Mouse (Mus musculus) intestine, postnatal 0 days (tissue): ENCODE measurements around the gene Tob1. TPM values are rescaled to one million over a fixed set of nuclear protein-coding genes. Genes with fewer than 3 reads are reported as not detected.

ENCODE experiments used
- ATAC-seq: fragments of 200-750 bp; cut with Nextera tagmentation; 2 replicates; pipeline ENCODE4 v1.8.0; 2017; ENCODE audit warnings: mild to moderate bottlenecking, moderate TSS enrichment, moderate library complexity
- H3K27ac ChIP-seq: fragments of 300-500 bp; sonication (generic); 2 replicates; pipeline ENCODE4 v1.5.1; 2014; ENCODE audit warnings: mild to moderate bottlenecking, low read depth, low read length, moderate library complexity
- H3K27me3 ChIP-seq: fragments of 300-500 bp; sonication (generic); replicated peaks from 2 replicates; pipeline ENCODE4 v1.6.1; 2014; ENCODE audit warnings: low read length, mixed read lengths; ENCODE audit not compliant: control insufficient read depth, insufficient read depth
- H3K36me3 ChIP-seq: fragments of 300-500 bp; sonication (generic); 2 replicates; pipeline ENCODE4 v1.6.1; 2014; ENCODE audit warnings: mild to moderate bottlenecking, moderate library complexity; ENCODE audit not compliant: control insufficient read depth, insufficient read depth
- H3K4me1 ChIP-seq: fragments of 300-500 bp; sonication (generic); replicated peaks from 2 replicates; pipeline ENCODE4 v1.6.1; 2014; ENCODE audit warnings: antibody characterized with exemption, low read length, mixed read lengths; ENCODE audit not compliant: control insufficient read depth, insufficient read depth
- H3K4me2 ChIP-seq: fragments of 300-500 bp; sonication (generic); replicated peaks from 2 replicates; pipeline ENCODE4 v1.6.1; 2014; ENCODE audit warnings: low read depth, mild to moderate bottlenecking, moderate library complexity
- H3K4me3 ChIP-seq: fragments of 300-500 bp; sonication (generic); 2 replicates; pipeline ENCODE4 v1.5.1; 2014; ENCODE audit warnings: low read depth, low read length
- H3K9ac ChIP-seq: fragments of 300-500 bp; sonication (generic); 2 replicates; pipeline ENCODE4 v1.6.1; 2014; ENCODE audit warnings: mild to moderate bottlenecking, low read depth, low read length
- H3K9me3 ChIP-seq: fragments of 300-500 bp; sonication (generic); 2 replicates; pipeline ENCODE4 v1.6.1; 2016; ENCODE audit warnings: mixed run types; ENCODE audit not compliant: control insufficient read depth
- CTCF ChIP-seq: sonication (generic); IDR thresholded peaks from 2 replicates; pipeline ENCODE4 v1.5.1; 2016; ENCODE audit warnings: low read depth, mild to moderate bottlenecking, control low read depth, antibody characterized with exemption, moderate library complexity
- WGBS: fragments of 180-500 bp; shearing (Covaris S2); extraction: QIAGEN DNeasy Blood & Tissue Kit; methylation state at CpG from one replicate; pipeline ENCODE4 v1.1.7; 2014; 5-methylcytosine and 5-hydroxymethylcytosine counted together
- polyA plus RNA-seq: library from polyadenylated mRNA; unstranded; fragments of >200 nt; fragmentation: Nextera tagmentation; extraction: Ambion mirVana; gene quantifications from 2 replicates; pipeline ENCODE4 v1.2.1, GENCODE M21; 2015

Gene Tob1
- polyA plus RNA-seq, 1 experiment from 2014 or later: 69.4 TPM

GRCm38 (mm10) chr11:94230244-94230643 lies 19.0 kb downstream of the Tob1 start:
- Histone ChIP-seq H3K27ac (no peak overlapping the region), H3K9ac (no peak overlapping the region), H3K27me3 (no peaks in the 10 kb centered on the region), H3K4me1 (no peaks in the 10 kb centered on the region), H3K36me3 (no peaks in the 10 kb centered on the region), H3K9me3 (no peaks in the 10 kb centered on the region), H3K4me2 (no peak overlapping the region), H3K4me3 (no peak overlapping the region)
- 51% methylated on average over 8 of the region's 8 CpGs for WGBS
- TF ChIP-seq CTCF: no peak
- ATAC-seq: no peak

DNA sequence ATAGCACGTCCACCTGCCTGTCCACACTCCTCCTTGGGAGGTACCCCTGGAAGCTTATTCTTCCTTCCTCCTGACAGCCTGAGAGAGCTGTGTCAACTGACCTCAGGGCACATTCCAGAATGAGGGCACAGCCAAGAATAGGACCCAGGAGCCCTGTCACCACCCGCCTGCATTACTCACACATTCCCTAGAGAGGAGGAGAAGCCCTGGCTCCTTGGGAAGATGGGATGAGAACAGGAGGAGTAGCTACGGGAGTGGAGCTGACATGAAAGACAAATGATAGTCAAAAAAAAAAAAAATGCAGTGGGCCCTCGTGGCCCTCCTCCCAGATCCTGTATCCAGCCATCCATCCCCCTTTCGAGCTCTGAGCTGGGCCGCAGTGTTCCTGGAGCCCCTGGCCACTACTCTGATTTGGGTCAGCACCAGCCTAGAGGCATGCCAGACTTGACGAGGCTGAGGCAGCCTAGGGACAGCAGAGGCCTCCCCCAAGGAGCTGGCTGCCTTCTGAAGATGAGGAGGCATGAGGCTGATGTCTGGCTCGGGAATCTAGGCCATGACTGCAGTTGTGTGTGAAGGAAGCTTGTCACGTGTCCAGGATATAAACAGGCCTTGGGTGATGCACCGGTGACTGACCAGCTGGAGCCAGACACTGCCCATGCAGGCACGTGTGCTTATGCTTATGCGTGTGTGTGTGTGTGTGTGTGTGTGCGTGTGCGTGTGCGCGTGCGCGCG lies 20.7 kb downstream of the Tob1 start:
- Histone ChIP-seq H3K4me3 (no peak overlapping the region), H3K9ac (no peak overlapping the region), H3K36me3 (no peaks in the 10 kb centered on the region), H3K4me1 (no peaks in the 10 kb centered on the region), H3K9me3 (no peaks in the 10 kb centered on the region), H3K27ac (no peak overlapping the region), H3K27me3 (no peaks in the 10 kb centered on the region), H3K4me2 (no peak overlapping the region)
- no peak for ATAC-seq
- WGBS: 66% methylated on average over 19 of the region's 19 CpGs
- no peak for TF ChIP-seq CTCF

DNA sequence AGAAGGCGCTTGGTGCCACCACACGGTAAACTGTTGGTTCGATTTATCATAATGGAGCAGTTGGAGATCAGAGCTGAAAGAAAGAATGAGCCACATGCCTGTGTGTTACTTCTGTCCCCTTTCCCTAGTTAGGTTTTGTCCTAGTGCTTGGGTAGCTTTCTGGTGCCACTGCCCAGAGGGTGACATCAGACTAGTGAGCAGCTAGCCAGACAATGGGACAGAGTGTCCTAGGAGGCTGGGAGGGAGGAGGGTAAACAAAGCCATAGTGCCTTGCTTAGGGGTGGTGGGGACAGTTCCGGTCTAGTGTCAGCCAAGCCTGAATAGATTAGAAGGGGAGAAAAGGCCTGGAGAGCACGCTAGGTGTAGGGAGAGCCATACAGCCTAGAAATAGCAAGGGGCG lies 22.2 kb downstream of the Tob1 start:
- Histone ChIP-seq H3K9me3 (no peaks in the 10 kb centered on the region), H3K4me3 (no peak overlapping the region), H3K4me1 (no peaks in the 10 kb centered on the region), H3K4me2 (no peak overlapping the region), H3K9ac (no peak overlapping the region), H3K27ac (no peak overlapping the region), H3K27me3 (no peaks in the 10 kb centered on the region), H3K36me3 (no peaks in the 10 kb centered on the region)
- no peak for TF ChIP-seq CTCF
- WGBS: 81% methylated on average over 6 of the region's 6 CpGs
- ATAC-seq: no peak

DNA sequence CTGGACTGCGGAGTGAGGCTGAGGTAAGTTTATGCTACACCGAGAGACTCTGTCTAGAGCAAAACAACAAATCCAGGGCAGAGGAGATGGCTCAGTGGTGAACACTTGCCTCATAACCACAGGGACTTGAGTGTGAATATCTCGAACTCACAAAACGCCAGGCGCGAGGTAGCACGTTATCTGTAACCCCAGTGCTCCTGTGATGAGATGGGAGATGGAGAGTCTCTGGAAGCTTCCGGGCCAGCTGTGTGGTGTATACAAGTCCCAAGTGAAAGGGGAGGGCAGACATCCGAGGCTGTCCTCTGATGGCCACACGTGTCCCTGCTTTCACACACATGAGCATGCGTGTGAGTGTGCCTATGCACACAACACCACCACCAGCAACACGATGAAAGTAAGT lies 23.1 kb downstream of the Tob1 start:
- TF ChIP-seq CTCF: no peak
- Histone ChIP-seq H3K9ac (no peak overlapping the region), H3K4me3 (no peak overlapping the region), H3K36me3 (no peaks in the 10 kb centered on the region), H3K27ac (no peak overlapping the region), H3K4me1 (no peaks in the 10 kb centered on the region), H3K4me2 (no peak overlapping the region), H3K27me3 (no peaks in the 10 kb centered on the region), H3K9me3 (no peaks in the 10 kb centered on the region)
- ATAC-seq: no peak
- 82% methylated on average over 12 of the region's 12 CpGs for WGBS

DNA sequence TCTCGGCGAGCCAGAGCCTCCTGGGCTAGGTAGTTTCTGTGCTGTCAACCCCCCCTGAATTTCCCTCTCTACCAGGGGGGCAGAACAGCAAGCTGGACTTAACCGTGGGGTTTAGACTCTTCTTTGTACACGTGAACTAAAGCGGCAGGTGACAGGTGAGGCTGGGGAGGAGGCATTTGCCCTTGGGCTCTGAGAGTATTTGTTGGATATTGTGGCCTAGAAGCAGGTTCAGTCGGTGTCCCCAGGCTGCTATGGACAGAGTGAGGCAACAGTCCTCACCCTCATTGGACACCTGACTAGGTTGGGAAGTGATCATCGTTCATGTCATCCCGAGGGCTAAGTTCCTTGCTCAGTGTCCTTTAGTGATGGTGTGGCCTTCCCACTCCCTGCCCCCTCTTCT lies 23.6 kb downstream of the Tob1 start:
- Histone ChIP-seq H3K27me3 (no peaks in the 10 kb centered on the region), H3K27ac (no peak overlapping the region), H3K9ac (no peak overlapping the region), H3K4me1 (no peaks in the 10 kb centered on the region), H3K4me2 (no peak overlapping the region), H3K9me3 (no peaks in the 10 kb centered on the region), H3K4me3 (no peak overlapping the region), H3K36me3 (no peaks in the 10 kb centered on the region)
- no peak for ATAC-seq
- no peak for TF ChIP-seq CTCF
- 90% methylated on average over 8 of the region's 8 CpGs for WGBS

- no peak overlapping the region for H3K9ac ChIP-seq
- no peaks in the 10 kb centered on the region; the same call in 1 of the 2 replicates for H3K4me1 ChIP-seq
- H3K27me3 ChIP-seq: no peaks in the 10 kb centered on the region
- TF ChIP-seq CTCF: peak; percentile 94
- H3K4me3 ChIP-seq: no peak overlapping the region
- no peak overlapping the region for H3K27ac ChIP-seq
- no peaks in the 10 kb centered on the region for H3K9me3 ChIP-seq
- no peaks in the 10 kb centered on the region for H3K36me3 ChIP-seq
- WGBS: 37% methylated on average over 3 of the region's 3 CpGs
- ATAC-seq: peak; percentile 74
- no peak overlapping the region for H3K4me2 ChIP-seq
Measured at GRCm38 (mm10) chr11:94236074-94236473, 24.8 kb downstream of the Tob1 start.
